Mouse (Mus musculus) lung, embryonic 15.5 days (tissue): ENCODE results near the gene Sema4g. TPM values are rescaled to one million over a fixed set of nuclear protein-coding genes. Genes with fewer than 3 reads are reported as not detected.
A peak's percentile ranks its signal among the peaks of the same experiment; 100 is the strongest.

Experiments used
- ATAC-seq: fragments of 200-750 bp; cut with Nextera tagmentation; 2 replicates; pipeline ENCODE4 v1.8.0; 2017; ENCODE audit warnings: moderate number of reproducible peaks, borderline replicate concordance; ENCODE audit not compliant: low FRiP score, low TSS enrichment; ENCODE audit errors: extremely low read depth
- H3K27ac ChIP-seq: fragments of 300-500 bp; sonication (generic); 2 replicates; pipeline ENCODE4 v1.5.1; 2015; ENCODE audit warnings: moderate library complexity, mild to moderate bottlenecking, inconsistent platforms
- H3K27me3 ChIP-seq: fragments of 300-500 bp; sonication (generic); 2 replicates; pipeline ENCODE4 v1.6.1; 2015; ENCODE audit warnings: inconsistent platforms
- H3K36me3 ChIP-seq: fragments of 300-500 bp; sonication (generic); 2 replicates; pipeline ENCODE4 v1.6.1; 2015; ENCODE audit warnings: inconsistent platforms
- H3K4me1 ChIP-seq: fragments of 300-500 bp; sonication (generic); 2 replicates; pipeline ENCODE4 v1.6.1; 2015; ENCODE audit warnings: inconsistent platforms
- H3K4me2 ChIP-seq: fragments of 300-500 bp; sonication (generic); 2 replicates; pipeline ENCODE4 v1.6.1; 2015; ENCODE audit warnings: inconsistent platforms, mild to moderate bottlenecking, moderate library complexity
- H3K4me3 ChIP-seq: fragments of 300-500 bp; sonication (generic); 2 replicates; pipeline ENCODE4 v1.5.1; 2015; ENCODE audit warnings: mild to moderate bottlenecking, inconsistent platforms
- H3K9ac ChIP-seq: fragments of 300-500 bp; sonication (generic); 2 replicates; pipeline ENCODE4 v1.6.1; 2015; ENCODE audit warnings: inconsistent platforms
- H3K9me3 ChIP-seq: fragments of 300-500 bp; sonication (generic); 2 replicates; pipeline ENCODE4 v1.6.1; 2016; ENCODE audit warnings: inconsistent platforms
- WGBS: fragments of 180-500 bp; shearing (Covaris S2); methylation state at CpG from one replicate; pipeline ENCODE4 v1.1.7; 2015; 5-methylcytosine and 5-hydroxymethylcytosine counted together
- polyA plus RNA-seq: library from polyadenylated mRNA; unstranded; fragments of >200 nt; fragmentation: Nextera tagmentation; extraction: Ambion mirVana; gene quantifications from 2 replicates; pipeline ENCODE4 v1.2.1, GENCODE M21; 2015

Sema4g gene
- polyA plus RNA-seq, 1 experiment from 2014 or later: 1.7 TPM

DNA sequence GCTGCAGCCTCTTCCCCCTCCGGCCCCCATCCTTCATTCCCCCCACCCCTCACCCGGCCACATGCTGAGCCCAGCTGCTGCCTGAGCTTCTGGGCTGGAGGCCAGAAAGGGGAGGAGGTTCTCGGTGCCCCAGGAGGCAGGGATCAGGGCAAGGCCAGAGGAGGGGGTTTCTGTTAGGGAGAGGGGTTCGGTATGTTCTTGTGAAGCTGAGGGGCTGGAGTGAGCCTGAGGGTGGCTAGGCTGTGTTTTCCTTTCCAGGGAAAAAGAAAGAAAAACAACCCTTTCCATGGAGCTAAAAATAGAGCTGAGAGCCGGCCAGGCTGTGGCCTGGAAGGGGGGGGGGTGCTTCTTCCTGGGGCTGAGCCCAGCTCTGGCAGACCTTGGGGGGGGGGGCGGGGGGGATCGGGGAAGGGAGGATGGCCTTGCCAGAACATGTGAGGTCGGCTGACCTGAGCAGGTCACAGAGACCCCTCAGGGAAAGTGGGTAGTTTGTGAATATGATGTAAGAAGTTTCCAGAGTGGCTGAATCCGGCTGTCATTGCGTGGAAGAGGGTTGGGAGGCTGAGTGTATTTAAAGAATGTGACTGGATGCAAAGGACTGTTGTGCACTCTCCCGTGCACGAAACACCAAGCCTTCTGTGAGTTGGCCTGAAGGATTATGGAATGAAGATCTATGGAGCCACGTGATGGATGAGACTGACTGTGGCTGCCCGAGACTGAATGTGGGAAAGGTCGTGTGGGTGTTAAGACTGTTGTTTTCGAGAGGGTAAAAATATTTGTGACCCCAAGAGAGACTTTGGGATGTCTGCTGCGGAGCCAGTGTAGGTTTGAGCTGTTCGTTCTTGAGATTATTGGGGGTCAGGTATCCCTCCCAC, 27.7 kb downstream of the Sema4g start:
- Histone ChIP-seq H3K27me3 (no peaks in the 10 kb centered on the region), H3K9me3 (no peaks in the 10 kb centered on the region), H3K9ac (peak overlapping the region; percentile 60), H3K4me2 (peak overlapping the region; percentile 79), H3K36me3 (peaks cover 8% of the 10 kb centered on the region), H3K4me1 (peaks cover 68% of the 10 kb centered on the region), H3K27ac (peak overlapping the region; percentile 99), H3K4me3 (peak overlapping the region; percentile 74)
- WGBS: 1% methylated on average over 18 of the region's 18 CpGs
- ATAC-seq: peak; percentile 52

- Histone ChIP-seq H3K9me3 (no peaks in the 10 kb centered on the region), H3K4me1 (peaks cover 70% of the 10 kb centered on the region), H3K27me3 (no peaks in the 10 kb centered on the region), H3K9ac (peak overlapping the region; percentile 89), H3K27ac (peak overlapping the region; percentile 99), H3K36me3 (peaks cover 10% of the 10 kb centered on the region; the same call in 1 of the 2 replicates), H3K4me2 (peak overlapping the region; percentile 79), H3K4me3 (peak overlapping the region; percentile 74)
- WGBS: under 1% methylated on average over 26 of the region's 27 CpGs
- peak; percentile 65 for ATAC-seq
Observed at GRCm38 (mm10) chr19:45017216-45017771, 28.4 kb downstream of the Sema4g start.

GRCm38 (mm10) chr19:45017909-45018308, 29.0 kb downstream of the Sema4g start:
- peaks cover 16% of the 10 kb centered on the region for H3K36me3 ChIP-seq
- ATAC-seq: peak; percentile 73
- peak overlapping the region; percentile 74 for H3K4me3 ChIP-seq
- peak overlapping the region; percentile 89 for H3K9ac ChIP-seq
- peak overlapping the region; percentile 79 for H3K4me2 ChIP-seq
- no peaks in the 10 kb centered on the region for H3K9me3 ChIP-seq
- H3K27ac ChIP-seq: peak overlapping the region; percentile 99
- 1% methylated on average over 46 of the region's 48 CpGs for WGBS
- peaks cover 67% of the 10 kb centered on the region for H3K4me1 ChIP-seq
- H3K27me3 ChIP-seq: no peaks in the 10 kb centered on the region

DNA sequence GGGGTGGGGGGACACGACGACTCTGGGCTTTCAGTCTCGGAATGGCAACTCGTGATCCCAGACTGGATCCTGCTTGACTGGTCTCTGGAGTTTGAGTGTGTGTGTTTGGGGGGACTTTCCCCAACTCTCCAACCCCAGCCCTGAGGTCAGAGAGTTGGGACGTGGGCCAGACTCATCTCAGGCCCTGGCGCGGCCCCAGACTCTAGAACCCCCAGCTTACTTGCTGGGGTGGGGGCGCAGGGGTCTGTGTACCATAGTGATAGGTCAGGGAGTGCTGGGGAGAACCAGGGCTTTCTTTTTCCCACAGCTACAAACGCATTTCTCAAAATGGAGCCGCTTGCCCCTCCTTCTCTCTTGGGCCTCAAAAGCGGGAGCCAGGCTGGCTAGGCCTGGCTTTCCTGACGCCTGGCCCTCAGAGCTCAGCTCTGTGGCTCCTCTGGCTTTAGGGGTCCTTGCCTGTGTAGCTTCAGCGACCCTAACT, 29.5 kb downstream of the Sema4g start:
- peaks cover 63% of the 10 kb centered on the region for H3K4me1 ChIP-seq
- under 1% methylated on average over 13 of the region's 13 CpGs for WGBS
- no peak for ATAC-seq
- no peaks in the 10 kb centered on the region for H3K9me3 ChIP-seq
- peak overlapping the region; percentile 89 for H3K9ac ChIP-seq
- H3K4me2 ChIP-seq: peak overlapping the region; percentile 79
- H3K27ac ChIP-seq: peak overlapping the region; percentile 99
- peaks cover 18% of the 10 kb centered on the region for H3K36me3 ChIP-seq
- peak overlapping the region; percentile 74 for H3K4me3 ChIP-seq
- H3K27me3 ChIP-seq: no peaks in the 10 kb centered on the region

- H3K9me3 ChIP-seq: no peaks in the 10 kb centered on the region
- peaks cover 35% of the 10 kb centered on the region for H3K36me3 ChIP-seq
- ATAC-seq: no peak
- H3K4me3 ChIP-seq: peak overlapping the region; percentile 5; the same call in 1 of the 2 replicates
- H3K4me1 ChIP-seq: peaks cover 50% of the 10 kb centered on the region
- WGBS: 36% methylated on average over 6 of the region's 6 CpGs
- H3K27me3 ChIP-seq: no peaks in the 10 kb centered on the region
- H3K27ac ChIP-seq: no peak overlapping the region
- peak overlapping the region; percentile 79 for H3K4me2 ChIP-seq
- H3K9ac ChIP-seq: no peak overlapping the region
Observed at GRCm38 (mm10) chr19:45020348-45020747, 31.4 kb downstream of the Sema4g start.

DNA sequence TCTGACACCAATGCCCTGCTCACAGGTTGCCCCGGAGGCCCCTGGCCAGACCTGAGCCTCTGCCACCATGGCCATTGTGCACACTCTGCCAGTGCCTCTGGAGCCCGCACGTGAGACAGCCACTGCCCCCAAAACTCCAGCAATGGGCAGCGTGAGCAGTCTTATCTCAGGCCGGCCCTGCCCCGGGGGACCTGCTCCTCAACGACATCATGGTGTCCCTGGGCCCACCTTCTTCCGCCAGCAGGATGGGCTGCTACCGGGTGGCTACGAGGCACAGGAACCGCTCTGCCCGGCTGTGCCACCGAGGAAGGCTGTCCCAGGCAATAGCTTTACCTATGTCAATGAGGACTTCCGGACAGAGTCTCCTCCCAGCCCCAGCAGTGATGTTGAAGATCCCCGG, 32.5 kb downstream of the Sema4g start:
- Histone ChIP-seq H3K4me3 (no peak overlapping the region), H3K4me2 (peak overlapping the region; percentile 79; the same call in 1 of the 2 replicates), H3K4me1 (peaks cover 46% of the 10 kb centered on the region)

GRCm38 (mm10) chr19:45023993-45024392, 35.1 kb downstream of the Sema4g start:
- no peak for ATAC-seq
- no peak overlapping the region for H3K27ac ChIP-seq
- no peak overlapping the region for H3K4me2 ChIP-seq
- no peak overlapping the region for H3K4me3 ChIP-seq
- WGBS: 69% methylated on average over 10 of the region's 11 CpGs
- peaks cover 67% of the 10 kb centered on the region for H3K36me3 ChIP-seq
- H3K9me3 ChIP-seq: no peaks in the 10 kb centered on the region
- peaks cover 33% of the 10 kb centered on the region for H3K4me1 ChIP-seq
- H3K9ac ChIP-seq: no peak overlapping the region
- no peaks in the 10 kb centered on the region for H3K27me3 ChIP-seq

More for the DNA sequence above, 32.5 kb downstream of the Sema4g start:
- no peaks in the 10 kb centered on the region for H3K27me3 ChIP-seq
- 0 out of 2 replicates have a peak overlapping the region, but pooled peaks have one; percentile 10 for H3K9ac ChIP-seq
- no peaks in the 10 kb centered on the region for H3K9me3 ChIP-seq
- H3K36me3 ChIP-seq: peaks cover 46% of the 10 kb centered on the region
- no peak for ATAC-seq
- 82% methylated on average over 15 of the region's 15 CpGs for WGBS
- H3K27ac ChIP-seq: no peak overlapping the region

DNA sequence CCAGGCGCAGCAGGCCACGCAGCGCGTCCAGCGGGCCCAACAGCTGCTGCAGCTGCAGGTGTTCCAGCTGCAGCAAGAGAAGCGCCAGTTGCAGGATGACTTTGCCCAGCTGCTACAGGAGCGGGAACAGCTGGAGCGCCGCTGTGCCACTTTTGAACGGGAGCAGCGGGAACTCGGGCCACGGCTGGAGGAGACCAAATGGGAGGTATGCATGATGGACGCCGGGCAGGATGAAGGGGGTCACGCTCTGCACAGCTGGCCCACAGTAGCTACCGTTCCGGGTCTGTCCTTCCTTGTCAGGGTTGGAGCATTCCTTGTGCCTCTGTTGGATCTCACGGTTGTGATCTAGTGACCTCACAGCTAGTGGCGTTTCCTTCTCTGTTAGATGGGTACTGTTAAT, 35.9 kb downstream of the Sema4g start:
- ATAC-seq: no peak
- peaks cover 25% of the 10 kb centered on the region for H3K4me1 ChIP-seq
- peaks cover 67% of the 10 kb centered on the region for H3K36me3 ChIP-seq

DNA sequence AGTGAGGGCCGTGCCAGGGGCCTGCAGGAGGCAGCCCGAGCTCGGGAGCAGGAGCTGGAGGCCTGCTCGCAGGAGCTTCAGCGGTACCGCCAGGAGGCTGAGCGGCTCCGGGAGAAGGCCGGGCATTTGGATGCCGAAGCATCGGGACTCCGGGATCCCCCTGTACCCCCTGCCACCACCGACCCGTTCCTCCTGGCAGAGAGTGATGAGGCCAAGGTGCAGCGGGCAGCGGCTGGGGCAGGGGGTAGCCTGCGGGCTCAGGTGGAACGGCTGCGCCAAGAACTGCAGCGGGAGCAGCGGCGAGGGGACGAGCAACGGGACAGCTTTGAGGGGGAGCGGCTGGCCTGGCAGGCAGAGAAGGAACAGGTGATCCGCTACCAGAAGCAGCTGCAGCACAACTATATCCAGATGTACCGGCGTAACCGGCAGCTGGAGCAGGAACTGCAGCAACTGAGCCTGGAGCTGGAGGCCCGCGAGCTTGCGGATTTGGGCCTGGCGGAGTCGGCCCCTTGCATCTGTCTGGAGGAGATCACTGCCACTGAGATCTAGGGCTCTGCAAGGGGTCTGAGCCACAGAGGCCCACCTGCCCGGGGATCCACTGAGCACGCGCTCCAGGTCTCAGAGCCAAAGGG, 37.2 kb downstream of the Sema4g start:
- H3K9me3 ChIP-seq: no peaks in the 10 kb centered on the region
- H3K27ac ChIP-seq: no peak overlapping the region
- no peak overlapping the region for H3K4me3 ChIP-seq
- no peaks in the 10 kb centered on the region for H3K27me3 ChIP-seq
- H3K4me1 ChIP-seq: peaks cover 24% of the 10 kb centered on the region
- WGBS: 89% methylated on average over 37 of the region's 37 CpGs
- no peak overlapping the region for H3K9ac ChIP-seq
- peaks cover 67% of the 10 kb centered on the region for H3K36me3 ChIP-seq
- no peak overlapping the region for H3K4me2 ChIP-seq
- ATAC-seq: no peak

More for the DNA sequence above, 35.9 kb downstream of the Sema4g start:
- Histone ChIP-seq H3K4me3 (no peak overlapping the region), H3K9ac (no peak overlapping the region), H3K27ac (no peak overlapping the region), H3K4me2 (no peak overlapping the region), H3K27me3 (no peaks in the 10 kb centered on the region), H3K9me3 (no peaks in the 10 kb centered on the region)
- 71% methylated on average over 20 of the region's 20 CpGs for WGBS

GRCm38 (mm10) chr19:45026958-45027670, 38.2 kb downstream of the Sema4g start:
- WGBS: 65% methylated on average over 6 of the region's 6 CpGs
- Histone ChIP-seq H3K4me3 (no peak overlapping the region), H3K4me1 (peaks cover 27% of the 10 kb centered on the region), H3K9me3 (no peaks in the 10 kb centered on the region), H3K4me2 (no peak overlapping the region), H3K36me3 (peaks cover 58% of the 10 kb centered on the region), H3K27me3 (no peaks in the 10 kb centered on the region), H3K27ac (no peak overlapping the region; the same call in 1 of the 2 replicates), H3K9ac (no peak overlapping the region)
- ATAC-seq: no peak

GRCm38 (mm10) chr19:45027848-45028247, 38.9 kb downstream of the Sema4g start:
- Histone ChIP-seq H3K4me3 (no peak overlapping the region), H3K4me1 (peaks cover 34% of the 10 kb centered on the region), H3K4me2 (no peak overlapping the region), H3K9me3 (no peaks in the 10 kb centered on the region), H3K9ac (no peak overlapping the region), H3K27ac (no peak overlapping the region), H3K36me3 (peaks cover 52% of the 10 kb centered on the region), H3K27me3 (no peaks in the 10 kb centered on the region)
- 76% methylated on average over 6 of the region's 6 CpGs for WGBS
- ATAC-seq: no peak
